Comparison of ENCODE assay signal across 11 mouse cellular contexts in genomic region chr11:11948321-11948987, GRCm38 (mm10). TPM values are rescaled to one million over a fixed set of nuclear protein-coding genes. Genes with fewer than 3 reads are reported as not detected.
A peak's percentile ranks its signal among the peaks of the same experiment; 100 is the strongest.
DNase-seq lines count a peak whose midpoint lies in the region; ATAC-seq and TF ChIP-seq lines count a peak whose summit lies in the region.
"Had no signal": no experiment of that assay in that cellular context is flagged by ENCODE, and none has a peak within 500 bp of the region (broad histone marks: within the 10 kb centered on the region; RNA-seq: fewer than 3 reads in every experiment).

No protein-coding gene starts in this region.

- no peak overlapping the region for H3K4me3 ChIP-seq in kidney, embryonic 15.5 days (replicated peaks)
- no peak overlapping the region for H3K4me3 ChIP-seq in ES-Bruce4 (ENCODE audit: low read depth, low read length)
- H3K4me3 ChIP-seq in limb, embryonic 12.5 days (replicated peaks) = no peak overlapping the region
- H3K4me3 ChIP-seq: liver, embryonic 15.5 days had no signal

- H3K27ac ChIP-seq in kidney, embryonic 15.5 days = peak overlapping the region; percentile 76
- peak overlapping the region; percentile 16; the same call in 1 of the 2 replicates for H3K27ac ChIP-seq in ES-Bruce4 (ENCODE audit: insufficient read depth, low read length)
- H3K27ac ChIP-seq in limb, embryonic 12.5 days = peak overlapping the region; percentile 94
- H3K27ac ChIP-seq: liver, embryonic 15.5 days had no signal

- TF ChIP-seq POLR2A in ES-Bruce4 (IDR thresholded peaks at IDR 0.05; ENCODE audit: insufficient read depth, low read length) = no peak

- H3K4me2 ChIP-seq in kidney, embryonic 15.5 days = no peak overlapping the region
- H3K4me2 ChIP-seq in limb, embryonic 12.5 days = peak overlapping the region; percentile 18; the same call in 1 of the 2 replicates
- H3K4me2 ChIP-seq: liver, embryonic 15.5 days had no signal

- peak; percentile 89 for ATAC-seq in kidney, embryonic 15.5 days (replicated peaks; ENCODE audit: low FRiP score)
- peak; percentile 63 for ATAC-seq in common myeloid progenitor, adult 5-6 weeks (replicated peaks; ENCODE audit: low read depth, poor library complexity, severe bottlenecking)
- peak; percentile 89 for ATAC-seq in limb, embryonic 12.5 days (ENCODE audit: insufficient number of reproducible peaks, insufficient read depth, low FRiP score, low TSS enrichment, low read depth)
- no peak for ATAC-seq in cerebellum, adult (ENCODE audit: insufficient number of reproducible peaks, low FRiP score, low TSS enrichment)

- peaks cover 27% of the 10 kb centered on the region for H3K4me1 ChIP-seq in kidney, embryonic 15.5 days
- peaks cover 4% of the 10 kb centered on the region for H3K4me1 ChIP-seq in ES-Bruce4 (ENCODE audit: control insufficient read depth, insufficient read depth, low read length)
- H3K4me1 ChIP-seq in limb, embryonic 12.5 days (replicated peaks) = peaks cover 42% of the 10 kb centered on the region

- no peak for TF ChIP-seq CTCF in ES-Bruce4 (IDR thresholded peaks at IDR 0.05; ENCODE audit: low read depth, low read length)

- TF ChIP-seq EP300 in ES-Bruce4 (IDR thresholded peaks at IDR 0.05; ENCODE audit: insufficient read depth, low read depth, low read length) = no peak

- peaks cover 71% of the 10 kb centered on the region for H3K36me3 ChIP-seq in kidney, embryonic 15.5 days
- H3K36me3 ChIP-seq in ES-Bruce4 (ENCODE audit: control insufficient read depth, insufficient read depth, low read length, poor library complexity, severe bottlenecking) = peaks cover 24% of the 10 kb centered on the region
- peaks cover 71% of the 10 kb centered on the region for H3K36me3 ChIP-seq in limb, embryonic 12.5 days

- H3K9me3 ChIP-seq in kidney, embryonic 15.5 days (replicated peaks) = no peaks in the 10 kb centered on the region
- H3K9me3 ChIP-seq in ES-Bruce4 (replicated peaks; ENCODE audit: control insufficient read depth, insufficient read depth, low read length, poor library complexity, severe bottlenecking) = no peaks in the 10 kb centered on the region
- H3K9me3 ChIP-seq in limb, embryonic 12.5 days = no peaks in the 10 kb centered on the region
- H3K9me3 ChIP-seq: liver, embryonic 15.5 days had no signal

- no peaks in the 10 kb centered on the region for H3K27me3 ChIP-seq in kidney, embryonic 15.5 days
- H3K27me3 ChIP-seq in ES-Bruce4 (ENCODE audit: control insufficient read depth, insufficient read depth, low read length, poor library complexity, severe bottlenecking) = no peaks in the 10 kb centered on the region
- no peaks in the 10 kb centered on the region for H3K27me3 ChIP-seq in limb, embryonic 12.5 days
- H3K27me3 ChIP-seq: liver, embryonic 15.5 days had no signal

- no peak overlapping the region for H3K9ac ChIP-seq in kidney, embryonic 15.5 days
- H3K9ac ChIP-seq in ES-Bruce4 (ENCODE audit: low read depth, poor library complexity, severe bottlenecking) = peak overlapping the region; percentile 56; the same call in 1 of the 2 replicates
- 0 out of 2 replicates have a peak overlapping the region, but pooled peaks have one; percentile 28 for H3K9ac ChIP-seq in limb, embryonic 12.5 days (replicated peaks)
- H3K9ac ChIP-seq: liver, embryonic 15.5 days had no signal

- no peak for DNase-seq in kidney, postnatal 14 days
- no peak for DNase-seq in layer of hippocampus, postnatal 14 days (ENCODE audit: low spot score in 2 of 2)
- no peak for DNase-seq in right cerebral cortex, postnatal 4 days
- DNase-seq: kidney, adult 9 months; spleen, adult 18-20 months had no signal

- WGBS in kidney, embryonic 15.5 days = 24% methylated on average over 9 of the region's 9 CpGs
- WGBS in limb, embryonic 12.5 days = 33% methylated on average over 9 of the region's 9 CpGs

RNA-seq across cellular contexts. Expression of gene Ddc, which starts 50.5 kb away (rescaled TPM):
- polyA plus RNA-seq in kidney, embryonic 15.5 days (2015; fragmentation: Nextera tagmentation; extraction: Ambion mirVana) = 14.3 and 15.4 TPM in 2 replicates
- polyA plus RNA-seq in ES-Bruce4 (2011; ENCODE audit: insufficient read depth, insufficient read length, low read depth, missing spikeins) = 7.0 and 9.1 TPM in 2 replicates
- total RNA-seq in common myeloid progenitor, adult 5-6 weeks (2017) = not detected in 2 replicates
- 11.9 and 13.0 TPM in 2 replicates for polyA plus RNA-seq in limb, embryonic 12.5 days (2016; fragmentation: Nextera tagmentation; extraction: Ambion mirVana)
- 10 to 100 TPM; 11.9 to 15.0 TPM for total RNA-seq in layer of hippocampus, postnatal 14 days (2021)

Comparison
In these comparisons a context has a peak if more than half of its experiments do, and no peak if none do; other contexts are left out.
1. H3K27ac ChIP-seq: peak in every context shown above with its lines; median percentile 94 in limb, embryonic 12.5 days; 76 in kidney, embryonic 15.5 days; 16 in ES-Bruce4.